Mouse (Mus musculus): ENCODE data around the gene Mccc1.

The Mccc1 gene

DNA sequence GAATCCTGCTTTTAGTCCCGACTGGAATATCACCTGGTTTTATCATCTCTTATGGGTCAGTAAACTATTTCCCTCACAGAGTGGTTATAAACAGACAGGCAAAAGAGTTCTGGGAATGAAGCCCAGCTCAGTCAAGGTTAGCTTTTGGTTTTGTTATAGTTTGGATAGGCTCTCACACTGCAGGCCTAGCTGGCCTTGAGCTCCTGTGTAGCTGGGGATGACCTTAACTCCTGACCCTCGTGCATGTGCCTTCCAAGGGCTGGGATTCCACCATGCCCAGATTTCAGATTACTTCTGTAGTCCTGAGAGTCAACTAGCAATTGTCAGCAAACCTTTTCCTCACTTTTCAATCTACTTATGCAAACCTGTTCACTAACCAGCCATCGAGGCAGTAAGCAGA is 82.2 kb downstream of the Mccc1 start:
- DNase-seq (ENCODE audit: low spot score) = peak; percentile 39

Data from ovary, postnatal 36 days (tissue).